Mouse (Mus musculus): ENCODE results near the gene Abhd17c. TPM values are rescaled to one million over a fixed set of nuclear protein-coding genes. Genes with fewer than 3 reads are reported as not detected.
A peak's percentile ranks its signal among the peaks of the same experiment; 100 is the strongest.

The Abhd17c gene
- polyA plus RNA-seq, 1 experiment from 2014 or later, result 74.1 TPM

DNA sequence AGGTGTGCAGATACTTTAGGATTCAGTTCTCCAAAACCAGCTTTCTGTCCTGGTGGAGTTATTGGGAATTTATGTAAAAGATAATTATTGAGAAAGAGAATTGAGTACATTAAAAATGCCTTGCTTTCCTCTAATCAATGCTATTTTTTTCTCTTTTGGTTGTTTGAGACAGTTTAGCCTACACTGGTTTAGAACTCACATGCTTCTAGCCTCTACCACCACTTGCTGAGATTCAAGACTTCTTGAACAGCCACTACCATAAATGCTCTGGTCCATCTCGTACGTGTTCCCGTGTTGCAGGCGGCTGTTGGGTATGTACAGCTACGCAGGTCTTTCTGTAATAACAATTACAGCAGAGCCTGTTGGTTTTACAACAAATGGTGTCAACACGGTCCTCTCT lies 681 bp upstream of the Abhd17c start:
- Histone ChIP-seq H3K9me3 (no peaks in the 10 kb centered on the region), H3K9ac (replicated peaks) (no peak overlapping the region), H3K27ac (no peak overlapping the region), H3K4me1 (replicated peaks) (peaks cover 20% of the 10 kb centered on the region), H3K4me3 (replicated peaks) (peak overlapping the region; percentile 91), H3K4me2 (peak overlapping the region; percentile 93), H3K36me3 (0 out of 2 replicates have a peak, but pooled peaks cover 7% of the 10 kb centered on the region), H3K27me3 (no peaks in the 10 kb centered on the region)
- ATAC-seq (ENCODE audit: insufficient number of reproducible peaks, insufficient read depth, low FRiP score, low TSS enrichment, low read depth), result 0 out of 2 replicates have a peak, but pooled peaks have one; percentile 43
- WGBS, result 57% methylated on average over 6 of the region's 6 CpGs

DNA sequence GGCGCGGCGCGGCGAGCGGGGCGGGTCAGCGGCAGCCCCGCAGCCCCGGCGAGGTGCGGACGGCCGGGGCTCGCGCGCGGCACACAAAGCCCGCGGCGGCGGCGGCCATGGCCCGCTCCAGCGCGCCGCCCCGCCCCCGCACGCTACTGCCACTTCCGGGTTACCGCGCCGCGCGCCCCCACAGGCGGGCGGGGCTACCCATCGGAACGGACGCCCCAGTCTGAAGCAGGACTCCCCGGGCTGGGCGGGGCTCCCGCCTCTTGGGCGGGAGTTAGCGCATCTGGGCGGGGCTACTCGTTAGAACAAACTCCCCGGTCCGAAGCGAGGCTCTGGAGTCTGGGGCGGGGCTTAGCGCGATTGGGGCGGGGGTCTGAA lies 254 bp upstream of the Abhd17c start:
- 1% methylated on average over 32 of the region's 55 CpGs for WGBS
- Histone ChIP-seq H3K9me3 (no peaks in the 10 kb centered on the region), H3K4me1 (replicated peaks) (peaks cover 20% of the 10 kb centered on the region), H3K36me3 (0 out of 2 replicates have a peak, but pooled peaks cover 7% of the 10 kb centered on the region), H3K4me2 (peak overlapping the region; percentile 93), H3K4me3 (replicated peaks) (peak overlapping the region; percentile 91), H3K9ac (replicated peaks) (peak overlapping the region; percentile 94), H3K27me3 (no peaks in the 10 kb centered on the region), H3K27ac (peak overlapping the region; percentile 93)
- ATAC-seq (ENCODE audit: insufficient number of reproducible peaks, insufficient read depth, low FRiP score, low TSS enrichment, low read depth), result peak; percentile 96

DNA sequence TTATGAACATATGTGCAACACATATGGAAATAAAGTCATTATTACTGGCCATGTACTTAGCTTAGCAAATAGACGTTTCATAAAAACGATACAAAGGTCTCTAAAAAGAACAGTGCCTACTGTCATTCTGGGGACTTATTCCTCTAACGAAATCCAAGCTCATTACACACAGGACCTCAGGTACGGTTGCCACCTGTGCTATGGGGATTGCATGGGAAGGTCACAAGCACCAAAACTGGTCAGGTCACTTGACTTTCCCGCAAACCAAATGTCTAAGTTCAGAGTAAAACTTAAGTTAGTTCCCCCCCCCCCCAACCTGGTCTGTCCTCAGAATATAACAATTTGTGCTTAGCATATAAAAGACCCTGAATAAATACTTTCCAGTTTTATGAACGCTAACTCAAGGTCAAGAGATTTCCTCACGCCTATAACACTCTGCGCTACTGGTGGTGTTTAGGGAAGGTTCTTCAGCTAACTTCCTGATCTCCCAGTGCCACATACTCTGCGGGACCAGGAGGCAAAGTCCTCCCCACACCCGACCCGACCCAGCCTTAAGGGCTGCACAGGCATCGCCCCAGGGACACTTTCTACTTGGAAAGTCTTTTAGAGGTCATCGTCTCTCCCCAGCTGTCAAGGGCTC lies 1.2 kb downstream of the Abhd17c start:
- Histone ChIP-seq H3K9me3 (no peaks in the 10 kb centered on the region), H3K4me3 (replicated peaks) (peak overlapping the region; percentile 91), H3K4me2 (peak overlapping the region; percentile 93), H3K36me3 (0 out of 2 replicates have a peak, but pooled peaks cover 7% of the 10 kb centered on the region), H3K27me3 (no peaks in the 10 kb centered on the region), H3K27ac (no peak overlapping the region), H3K4me1 (replicated peaks) (peaks cover 23% of the 10 kb centered on the region), H3K9ac (replicated peaks) (peak overlapping the region; percentile 94)
- 10% methylated on average over 13 of the region's 13 CpGs for WGBS
- no peak for ATAC-seq (ENCODE audit: insufficient number of reproducible peaks, insufficient read depth, low FRiP score, low TSS enrichment, low read depth)

DNA sequence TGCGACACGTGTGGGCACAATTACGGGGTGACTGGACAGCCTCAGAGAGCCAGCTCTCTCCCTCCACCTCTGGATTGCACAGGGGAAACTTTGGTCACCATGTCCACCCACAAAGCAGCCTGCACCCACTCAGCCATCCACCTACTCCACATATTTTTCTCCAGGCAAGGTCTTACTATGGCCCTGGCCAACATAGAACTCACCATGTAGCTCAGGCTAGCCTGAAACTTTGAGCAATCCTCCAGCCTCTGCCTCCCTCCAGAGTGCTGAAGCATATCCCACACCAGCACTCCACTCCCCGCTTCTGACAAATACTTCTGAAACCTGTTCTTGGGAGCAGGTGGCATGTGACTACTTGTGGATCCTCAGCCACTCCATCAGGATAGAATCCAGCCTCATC lies 1.9 kb downstream of the Abhd17c start:
- Histone ChIP-seq H3K27ac (no peak overlapping the region), H3K4me2 (peak overlapping the region; percentile 93), H3K27me3 (no peaks in the 10 kb centered on the region), H3K4me1 (replicated peaks) (peaks cover 23% of the 10 kb centered on the region), H3K4me3 (replicated peaks) (peak overlapping the region; percentile 91), H3K9me3 (no peaks in the 10 kb centered on the region), H3K9ac (replicated peaks) (no peak overlapping the region), H3K36me3 (0 out of 2 replicates have a peak, but pooled peaks cover 7% of the 10 kb centered on the region)
- 60% methylated on average over 4 of the region's 4 CpGs for WGBS
- no peak for ATAC-seq (ENCODE audit: insufficient number of reproducible peaks, insufficient read depth, low FRiP score, low TSS enrichment, low read depth)

DNA sequence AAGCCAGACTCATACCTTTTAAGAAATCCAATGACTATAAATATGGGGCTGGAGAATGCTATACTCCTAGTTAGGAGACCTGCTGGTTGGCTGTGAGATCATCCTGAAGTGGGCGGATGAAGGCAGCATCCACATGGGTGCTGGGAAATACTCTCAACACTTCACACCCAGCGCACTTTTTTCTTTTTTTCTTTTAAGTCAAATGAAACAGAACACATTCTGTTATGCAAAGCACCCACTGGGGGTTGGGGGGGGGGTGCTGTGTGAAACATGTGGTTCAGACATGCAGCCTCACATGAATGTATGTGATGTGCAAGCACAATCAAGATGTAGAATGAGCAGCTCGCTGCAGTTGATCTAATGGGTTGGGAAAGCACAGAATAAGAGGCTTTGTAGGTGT lies 2.8 kb downstream of the Abhd17c start:
- Histone ChIP-seq H3K27me3 (no peaks in the 10 kb centered on the region), H3K4me2 (no peak overlapping the region), H3K4me3 (replicated peaks) (no peak overlapping the region), H3K4me1 (replicated peaks) (peaks cover 32% of the 10 kb centered on the region), H3K27ac (no peak overlapping the region), H3K36me3 (0 out of 2 replicates have a peak, but pooled peaks cover 7% of the 10 kb centered on the region), H3K9ac (replicated peaks) (no peak overlapping the region), H3K9me3 (no peaks in the 10 kb centered on the region)
- no peak for ATAC-seq (ENCODE audit: insufficient number of reproducible peaks, insufficient read depth, low FRiP score, low TSS enrichment, low read depth)
- WGBS, result 86% methylated on average over 3 of the region's 3 CpGs

DNA sequence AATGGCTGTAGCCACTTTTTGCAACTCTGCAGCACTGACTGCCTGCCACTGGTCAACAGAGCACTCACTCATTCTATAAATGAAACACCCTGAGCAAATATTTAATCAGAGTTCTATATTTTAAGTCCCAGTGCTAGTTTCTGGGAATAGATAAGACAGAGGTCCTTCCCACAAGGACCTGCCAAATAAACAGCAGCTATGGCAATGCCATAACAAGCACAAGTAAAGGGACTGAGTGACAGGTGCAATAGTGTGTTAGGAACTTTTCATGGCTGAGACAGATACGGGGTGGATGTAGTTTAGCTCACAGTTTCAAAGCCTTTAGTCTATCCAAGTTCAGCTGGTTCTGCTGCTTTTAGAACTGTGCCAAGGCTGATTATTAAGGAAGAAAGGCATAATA lies 3.9 kb downstream of the Abhd17c start:
- Histone ChIP-seq H3K27ac (no peak overlapping the region), H3K4me2 (no peak overlapping the region), H3K4me3 (replicated peaks) (no peak overlapping the region), H3K36me3 (0 out of 2 replicates have a peak, but pooled peaks cover 7% of the 10 kb centered on the region), H3K9me3 (no peaks in the 10 kb centered on the region), H3K4me1 (replicated peaks) (peaks cover 44% of the 10 kb centered on the region), H3K27me3 (no peaks in the 10 kb centered on the region), H3K9ac (replicated peaks) (no peak overlapping the region)
- ATAC-seq (ENCODE audit: insufficient number of reproducible peaks, insufficient read depth, low FRiP score, low TSS enrichment, low read depth), result no peak
- WGBS, result 92% methylated on average over 1 of the region's 1 CpGs

DNA sequence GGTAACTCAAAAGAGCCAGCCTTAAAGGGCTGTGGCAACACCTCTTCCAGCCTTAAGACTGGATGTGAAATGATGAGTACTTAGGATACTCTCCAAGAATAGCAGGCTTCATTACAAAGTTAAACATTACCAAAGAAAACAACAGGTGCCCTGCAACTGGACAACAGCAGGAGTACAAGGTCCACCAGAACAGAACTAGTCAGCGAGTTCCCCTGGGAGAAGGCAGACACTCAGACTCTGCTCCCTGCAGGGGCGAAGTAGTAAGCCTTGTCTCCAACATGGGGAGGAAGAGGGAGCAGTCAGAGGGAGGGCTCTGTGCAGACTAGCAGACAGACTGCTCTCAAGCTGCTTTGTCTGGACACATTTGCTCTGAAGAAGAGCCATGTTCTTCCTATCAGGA lies 6.1 kb downstream of the Abhd17c start:
- peaks cover 49% of the 10 kb centered on the region for H3K4me1 ChIP-seq (replicated peaks)
- H3K4me3 ChIP-seq (replicated peaks), result no peak overlapping the region
- 68% methylated on average over 2 of the region's 2 CpGs for WGBS
- no peaks in the 10 kb centered on the region for H3K27me3 ChIP-seq
- no peak for ATAC-seq (ENCODE audit: insufficient number of reproducible peaks, insufficient read depth, low FRiP score, low TSS enrichment, low read depth)
- no peak overlapping the region for H3K27ac ChIP-seq
- H3K36me3 ChIP-seq, result 0 out of 2 replicates have a peak, but pooled peaks cover 7% of the 10 kb centered on the region
- H3K9me3 ChIP-seq, result no peaks in the 10 kb centered on the region
- H3K9ac ChIP-seq (replicated peaks), result no peak overlapping the region
- H3K4me2 ChIP-seq, result no peak overlapping the region

DNA sequence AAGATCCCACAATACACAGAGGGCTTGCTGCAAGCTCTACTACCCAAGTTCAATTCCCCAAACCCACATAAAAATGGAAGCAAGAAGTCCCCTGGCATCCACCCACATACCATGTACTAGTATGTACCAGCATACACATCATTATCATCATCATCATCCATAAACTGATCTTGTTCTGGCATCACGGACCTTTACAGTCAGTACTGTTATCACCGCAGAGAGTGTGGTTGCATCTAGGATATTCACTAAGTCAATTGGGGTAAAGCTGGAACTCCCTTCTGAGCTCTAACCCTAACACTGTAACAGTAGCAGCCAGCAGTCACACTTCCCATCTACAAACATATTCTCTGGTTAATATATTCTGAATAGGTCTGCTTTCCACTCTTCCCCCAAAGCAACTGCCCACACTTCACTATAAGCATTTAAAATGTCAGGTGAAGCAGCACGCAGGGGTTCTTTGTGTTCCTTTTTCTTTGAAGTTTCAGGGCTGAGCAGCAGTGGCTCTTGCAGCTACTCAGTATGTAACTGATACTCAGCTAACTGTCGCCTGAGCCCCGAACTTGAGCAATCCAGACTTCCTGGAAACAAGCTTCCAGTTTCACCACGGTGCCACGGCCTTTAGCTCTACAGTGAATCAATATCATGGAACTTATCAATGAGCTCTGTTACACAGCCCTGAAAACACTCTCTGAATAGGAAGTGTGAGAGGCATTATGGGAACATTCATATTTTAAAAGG lies 8.8 kb downstream of the Abhd17c start:
- ATAC-seq (ENCODE audit: insufficient number of reproducible peaks, insufficient read depth, low FRiP score, low TSS enrichment, low read depth), result no peak
- H3K4me3 ChIP-seq (replicated peaks), result no peak overlapping the region
- no peak overlapping the region for H3K27ac ChIP-seq
- no peak overlapping the region; the same call in 1 of the 2 replicates for H3K4me2 ChIP-seq
- no peaks in the 10 kb centered on the region for H3K27me3 ChIP-seq
- 0 out of 2 replicates have a peak, but pooled peaks cover under 1% of the 10 kb centered on the region for H3K36me3 ChIP-seq
- WGBS, result 54% methylated on average over 7 of the region's 7 CpGs
- no peak overlapping the region for H3K9ac ChIP-seq (replicated peaks)
- H3K9me3 ChIP-seq, result no peaks in the 10 kb centered on the region
- peaks cover 39% of the 10 kb centered on the region for H3K4me1 ChIP-seq (replicated peaks)

DNA sequence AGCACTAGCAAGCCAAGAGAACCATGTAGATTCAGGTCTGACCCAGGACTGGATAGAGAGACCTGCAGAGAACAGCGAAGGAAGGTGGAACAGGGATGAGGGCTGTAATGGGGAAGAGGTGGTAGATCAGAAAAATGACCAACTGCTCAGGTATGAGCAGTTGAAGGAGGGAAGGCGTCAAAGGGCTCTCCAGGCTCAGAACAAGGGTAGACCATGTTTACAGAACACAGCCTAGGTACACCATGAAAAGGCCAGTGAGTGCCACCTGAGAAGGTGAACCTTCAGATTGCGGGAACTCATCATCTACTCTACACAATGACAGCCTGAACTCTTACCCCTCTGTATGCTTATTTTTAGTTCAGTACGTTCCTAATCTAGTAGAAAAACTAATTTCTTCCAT lies 9.5 kb downstream of the Abhd17c start:
- H3K27ac ChIP-seq, result no peak overlapping the region
- H3K36me3 ChIP-seq, result no peaks in the 10 kb centered on the region
- no peaks in the 10 kb centered on the region for H3K27me3 ChIP-seq
- no peak overlapping the region for H3K4me2 ChIP-seq
- H3K9me3 ChIP-seq, result no peaks in the 10 kb centered on the region
- ATAC-seq (ENCODE audit: insufficient number of reproducible peaks, insufficient read depth, low FRiP score, low TSS enrichment, low read depth), result no peak
- peaks cover 39% of the 10 kb centered on the region for H3K4me1 ChIP-seq (replicated peaks)
- H3K9ac ChIP-seq (replicated peaks), result no peak overlapping the region
- H3K4me3 ChIP-seq (replicated peaks), result no peak overlapping the region
- 89% methylated on average over 4 of the region's 4 CpGs for WGBS

DNA sequence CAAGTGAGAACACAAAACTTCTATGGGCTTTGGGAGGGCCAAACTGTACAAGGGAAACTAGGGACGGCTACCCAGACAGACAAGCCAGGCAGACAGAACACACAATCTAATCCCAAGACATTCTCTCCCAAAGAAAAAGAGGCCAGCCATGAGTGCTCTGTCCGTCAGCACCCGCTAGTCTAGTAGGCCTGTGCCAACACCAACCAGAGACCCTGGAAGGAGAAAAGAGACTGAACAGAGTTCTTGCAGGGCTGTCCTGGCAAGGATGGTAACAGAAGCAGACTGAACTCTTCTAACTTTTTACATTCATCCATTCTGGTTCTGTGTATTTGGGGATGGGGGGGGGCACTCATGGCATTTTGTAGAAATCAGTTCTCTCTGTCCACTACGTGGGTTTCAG lies 12.1 kb downstream of the Abhd17c start:
- WGBS, result 65% methylated on average over 4 of the region's 4 CpGs

DNA sequence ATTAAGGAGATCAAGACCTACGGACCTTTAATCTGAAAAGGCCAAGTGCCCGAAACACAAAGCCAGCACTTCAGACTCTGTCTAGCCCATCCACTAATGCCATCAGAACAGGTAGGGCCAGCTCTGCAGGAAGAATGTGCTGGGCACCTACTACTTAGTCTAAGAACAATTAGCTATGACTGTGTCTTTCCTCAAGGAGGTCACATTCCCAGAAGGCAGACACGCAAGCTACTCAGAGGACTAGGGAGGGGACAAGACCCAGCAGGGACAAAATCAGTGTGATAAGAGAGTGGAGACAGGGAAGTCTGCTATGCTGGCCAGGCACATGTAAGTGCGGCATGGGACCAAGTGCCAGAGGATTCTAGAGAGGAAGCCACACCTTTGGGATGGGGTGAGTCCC lies 13.0 kb downstream of the Abhd17c start:
- ATAC-seq (ENCODE audit: insufficient number of reproducible peaks, insufficient read depth, low FRiP score, low TSS enrichment, low read depth), result no peak

More for the DNA sequence above, 12.1 kb downstream of the Abhd17c start:
- H3K4me3 ChIP-seq (replicated peaks), result no peak overlapping the region
- peaks cover 36% of the 10 kb centered on the region for H3K4me1 ChIP-seq (replicated peaks)
- no peaks in the 10 kb centered on the region for H3K9me3 ChIP-seq
- H3K27me3 ChIP-seq, result no peaks in the 10 kb centered on the region
- H3K36me3 ChIP-seq, result no peaks in the 10 kb centered on the region
- no peak for ATAC-seq (ENCODE audit: insufficient number of reproducible peaks, insufficient read depth, low FRiP score, low TSS enrichment, low read depth)
- H3K4me2 ChIP-seq, result no peak overlapping the region
- H3K27ac ChIP-seq, result no peak overlapping the region
- no peak overlapping the region for H3K9ac ChIP-seq (replicated peaks)

More for the DNA sequence above, 13.0 kb downstream of the Abhd17c start:
- 77% methylated on average over 4 of the region's 4 CpGs for WGBS
- no peak overlapping the region for H3K9ac ChIP-seq (replicated peaks)
- H3K36me3 ChIP-seq, result no peaks in the 10 kb centered on the region
- H3K9me3 ChIP-seq, result no peaks in the 10 kb centered on the region
- peaks cover 28% of the 10 kb centered on the region for H3K4me1 ChIP-seq (replicated peaks)
- no peaks in the 10 kb centered on the region for H3K27me3 ChIP-seq
- no peak overlapping the region for H3K27ac ChIP-seq
- no peak overlapping the region for H3K4me3 ChIP-seq (replicated peaks)
- no peak overlapping the region for H3K4me2 ChIP-seq

All from limb, embryonic 12.5 days (tissue).